Mouse (Mus musculus) cerebellum, adult 8-10 months (tissue): ENCODE measurements around the gene Uck2.

Experiments
- DNase-seq: peaks from one replicate; pipeline ENCODE4 v3.0.0; 2022

Gene Uck2

DNA sequence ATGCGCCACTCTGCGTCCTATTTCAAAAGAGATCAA, at the start of gene Uck2:
Uck2 (minus strand) TSS at position 1 of the 36 bp plus-strand sequence.
- no peak for DNase-seq

DNA sequence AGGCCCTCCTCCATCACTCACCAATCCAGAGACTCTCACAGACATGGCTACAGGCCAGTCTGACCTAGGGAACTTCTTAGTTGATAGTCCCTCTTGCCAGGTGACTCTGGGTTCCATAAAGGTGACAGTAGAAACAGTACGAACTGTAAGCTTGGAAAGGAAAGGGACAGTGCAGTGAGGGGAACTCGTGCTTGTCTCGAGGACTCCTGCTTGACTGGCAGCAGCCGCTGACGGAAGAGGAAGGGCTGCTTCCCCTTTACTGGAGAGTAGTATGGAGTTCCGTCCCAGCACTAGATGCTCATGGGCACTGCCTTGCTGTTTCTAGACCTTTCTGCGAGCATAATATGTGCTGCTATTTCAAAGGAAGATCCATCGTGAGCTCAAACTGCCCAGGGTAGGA, 46.0 kb upstream of the Uck2 start:
- DNase-seq, result no peak

DNA sequence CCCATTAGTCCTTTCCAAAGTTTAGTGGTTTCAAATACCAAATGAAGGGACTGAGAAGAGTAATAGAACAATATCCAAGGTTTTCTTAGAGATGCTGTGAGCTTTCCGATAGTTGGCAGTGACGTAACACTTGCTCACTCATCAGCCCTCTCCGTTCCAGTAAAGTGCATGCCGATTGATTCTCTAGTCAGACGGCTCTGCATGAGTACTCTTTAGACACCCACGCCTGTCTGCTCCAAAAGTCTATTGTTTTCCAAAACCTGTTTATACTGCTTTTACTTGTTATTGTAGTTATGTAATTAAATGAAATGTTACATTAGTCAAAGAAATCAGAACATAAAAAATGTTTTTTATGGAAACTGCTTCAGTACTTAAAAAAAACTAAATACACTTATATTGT, 43.7 kb upstream of the Uck2 start:
- DNase-seq, result no peak

DNA sequence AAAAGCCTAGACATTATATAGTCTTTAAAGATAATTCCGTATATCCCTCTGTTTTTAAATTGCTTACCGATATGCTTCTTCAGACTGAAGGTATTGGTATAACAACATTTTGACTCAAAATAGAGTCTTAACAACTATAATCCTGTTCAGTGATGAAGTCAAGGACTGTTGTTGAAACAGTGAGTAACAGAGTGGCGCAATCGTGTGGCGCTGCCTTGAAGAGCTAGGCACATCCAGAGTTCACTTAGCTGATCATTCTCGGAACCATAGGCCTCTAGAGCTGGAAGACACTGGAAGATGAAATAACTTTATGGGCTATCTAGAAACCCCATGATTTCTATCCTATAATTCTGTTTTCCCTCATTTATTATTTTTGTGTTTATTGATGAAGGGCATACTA, 36.6 kb upstream of the Uck2 start:
- DNase-seq, result no peak

DNA sequence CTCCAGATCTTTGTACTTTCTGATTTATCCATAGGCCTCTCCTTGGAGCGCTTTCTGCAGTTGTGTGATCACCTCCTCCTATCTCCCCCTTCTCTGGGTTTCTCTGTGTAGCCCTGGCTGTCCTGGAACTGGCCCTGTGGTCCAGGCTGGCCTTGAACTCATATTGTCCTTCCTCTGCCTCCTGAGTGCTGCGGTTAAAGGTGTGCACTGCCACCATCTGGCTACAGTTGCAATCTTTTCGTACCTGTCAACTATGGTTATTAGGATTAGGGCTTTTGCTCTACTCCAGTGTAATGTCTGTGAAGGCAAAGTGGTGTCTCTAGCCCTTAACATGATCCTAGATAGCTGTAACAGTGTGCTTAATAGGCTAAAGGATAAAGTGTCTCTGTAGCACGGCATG, 28.1 kb upstream of the Uck2 start:
- no peak for DNase-seq

DNA sequence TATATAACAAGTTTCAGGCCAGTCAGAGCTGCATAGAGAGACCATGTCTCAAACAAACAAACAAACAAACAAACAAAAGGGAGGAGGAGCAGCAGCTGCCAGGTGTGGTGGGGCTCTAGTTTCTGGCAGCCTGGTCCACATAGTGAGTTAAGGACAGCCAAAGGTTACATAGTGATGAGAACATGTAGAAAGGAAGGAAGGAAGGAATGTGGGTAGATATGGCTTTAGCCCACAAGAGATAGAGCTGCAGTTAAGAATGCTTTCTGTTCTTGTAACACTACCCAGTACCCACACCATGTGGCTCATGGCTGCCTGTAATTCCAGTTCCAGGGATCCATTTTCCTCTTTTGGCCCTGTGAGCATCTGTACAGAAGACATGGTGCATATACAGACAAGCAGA, 27.2 kb upstream of the Uck2 start:
- no peak for DNase-seq

DNA sequence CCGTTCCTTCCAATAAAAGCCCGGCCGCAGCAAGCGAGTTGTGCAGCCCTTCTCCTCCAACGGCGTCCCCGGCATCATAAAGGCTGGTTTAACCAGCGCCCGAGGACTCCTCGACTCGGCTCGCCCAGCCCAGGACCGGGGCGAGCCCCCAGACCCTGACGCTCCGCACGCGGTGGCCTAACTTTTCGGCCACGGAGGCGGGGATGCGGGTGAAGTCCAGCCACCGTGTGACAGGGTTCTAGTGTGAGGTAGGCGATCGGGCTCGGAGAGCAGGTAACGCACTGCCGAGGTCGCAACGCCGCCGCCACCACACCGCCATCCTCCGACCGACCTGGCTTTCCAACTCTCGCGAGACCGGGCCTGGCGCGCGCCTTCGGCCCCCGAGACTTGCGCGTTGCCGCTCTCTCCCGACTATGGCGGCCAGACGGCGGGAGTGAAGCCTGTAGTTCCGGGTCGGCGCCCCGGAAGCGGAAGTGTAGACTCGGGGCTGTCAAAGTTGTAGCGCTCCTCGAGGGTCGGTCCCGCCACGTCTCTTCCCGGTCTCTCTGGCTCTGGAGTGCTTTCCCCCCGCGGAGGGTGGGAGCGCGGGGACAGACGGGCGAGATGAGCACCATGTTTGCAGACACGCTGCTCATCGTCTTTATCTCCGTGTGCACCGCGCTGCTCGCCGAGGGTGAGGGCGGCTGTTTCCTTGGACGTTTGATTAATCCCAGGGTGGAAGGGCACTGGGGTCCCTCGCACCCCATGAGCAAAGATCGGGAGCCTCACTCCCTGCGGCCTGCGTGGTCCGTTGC, 23.3 kb upstream of the Uck2 start, which contains the start of gene Tmco1:
Tmco1 (plus strand) TSS at position 118 of the 794 bp plus-strand sequence.
- DNase-seq, result peak; percentile 98

DNA sequence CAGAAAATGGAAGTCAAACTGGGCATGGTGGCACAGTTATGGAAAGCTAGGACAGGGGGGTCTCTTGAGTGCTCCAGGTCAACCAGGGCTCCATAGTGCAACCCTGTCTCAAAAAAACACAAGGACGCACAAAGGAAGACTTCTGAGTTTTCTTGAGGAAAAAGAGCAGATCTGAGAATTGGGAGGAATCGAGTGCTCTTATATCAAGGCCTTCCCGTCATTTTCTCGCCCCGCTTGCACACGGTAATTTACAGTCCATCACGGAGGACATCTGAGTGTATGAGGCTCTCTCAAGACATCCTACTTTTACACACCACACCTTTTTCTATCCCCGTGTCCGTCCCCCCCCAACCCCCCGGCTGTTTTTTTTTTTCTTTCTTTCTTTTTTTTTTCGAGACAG, 22.6 kb upstream of the Uck2 start:
- DNase-seq, result peak; percentile 22

DNA sequence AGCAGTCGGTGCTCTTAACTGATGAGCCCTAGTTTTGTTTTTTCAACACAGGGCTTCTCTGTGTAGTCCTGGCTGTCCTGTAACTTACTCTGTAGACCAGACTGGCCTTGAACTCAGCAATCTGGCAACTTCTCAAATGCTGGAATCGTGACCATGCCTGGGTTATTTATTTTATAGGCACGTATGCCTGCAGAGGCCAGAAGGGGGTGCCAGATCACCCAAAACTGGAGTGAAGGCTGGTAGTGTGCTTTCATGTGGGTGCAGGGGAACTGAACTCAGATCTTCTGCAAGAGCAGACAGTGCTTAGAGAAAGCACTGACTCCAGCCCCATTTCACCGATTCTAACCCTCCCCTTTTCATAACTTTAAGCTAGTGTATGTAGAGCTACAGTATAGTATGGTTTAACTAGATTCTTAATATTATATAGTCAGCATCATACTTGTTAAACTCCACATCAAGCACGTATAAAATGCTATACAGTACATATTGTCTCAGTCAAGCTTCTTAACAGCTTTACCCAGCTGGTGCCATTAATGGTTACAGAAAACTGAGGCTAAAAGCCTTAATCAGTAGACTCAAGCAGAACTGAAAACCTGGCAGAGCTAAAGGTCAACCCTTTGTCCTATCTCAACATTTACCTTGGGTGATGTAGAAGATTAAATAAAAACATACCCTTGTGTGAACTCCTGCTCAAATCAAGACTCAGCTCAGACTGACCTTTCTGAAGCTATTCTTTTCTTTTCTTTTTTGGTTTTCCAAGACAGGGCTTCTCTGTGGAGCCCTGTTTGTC, 21.5 kb upstream of the Uck2 start:
- peak; percentile 28 for DNase-seq

DNA sequence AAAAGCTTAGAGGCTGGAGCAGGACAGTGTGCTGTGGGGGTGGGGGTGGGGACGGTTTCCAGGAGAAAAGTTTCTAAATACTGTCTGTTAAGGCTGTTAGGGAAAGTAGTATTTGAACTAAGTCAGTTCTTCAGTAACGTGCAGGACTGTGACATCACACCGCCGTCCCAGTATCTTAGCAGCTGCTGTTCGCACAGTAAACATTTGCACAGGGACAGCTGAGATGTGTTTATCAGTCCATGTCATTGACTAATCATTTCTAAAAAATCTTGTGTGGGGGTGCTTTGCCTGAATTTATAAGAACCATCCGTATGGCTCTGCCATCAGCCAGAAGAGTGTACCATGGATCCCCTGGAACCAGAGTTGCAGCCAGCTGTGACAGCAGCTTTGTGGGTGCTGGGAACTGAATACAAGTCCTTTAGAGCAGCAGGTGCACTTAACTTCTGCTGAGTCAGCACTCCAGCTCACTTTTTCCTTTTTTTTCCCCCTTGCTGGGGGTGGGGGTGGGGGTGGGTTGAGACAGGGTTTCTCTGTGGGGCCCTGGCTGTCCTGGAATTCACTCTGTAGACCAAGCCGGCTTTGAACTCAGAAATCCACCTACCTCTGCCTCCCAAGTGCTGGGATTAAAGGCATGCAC, 20.5 kb upstream of the Uck2 start:
- DNase-seq, result no peak

DNA sequence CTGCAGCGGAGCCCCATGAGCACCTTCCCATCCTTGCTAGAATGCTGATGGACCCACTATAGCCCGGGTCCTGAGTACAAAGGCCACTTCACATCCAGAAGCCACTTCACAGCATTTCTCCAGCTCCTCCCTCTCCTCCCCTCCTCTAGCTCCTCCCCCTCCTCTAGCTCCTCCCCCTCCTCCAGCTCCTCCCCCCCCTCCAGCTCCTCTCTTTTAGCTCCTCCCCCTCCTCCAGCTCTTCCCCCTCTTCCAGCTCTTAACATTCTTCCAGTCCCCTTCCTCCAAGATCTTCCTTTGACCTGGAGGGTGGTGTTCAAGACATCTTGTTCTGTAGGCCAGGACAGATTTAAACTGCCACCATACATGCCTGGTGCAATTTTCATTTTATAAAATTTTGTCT, 15.0 kb upstream of the Uck2 start:
- DNase-seq, result no peak

DNA sequence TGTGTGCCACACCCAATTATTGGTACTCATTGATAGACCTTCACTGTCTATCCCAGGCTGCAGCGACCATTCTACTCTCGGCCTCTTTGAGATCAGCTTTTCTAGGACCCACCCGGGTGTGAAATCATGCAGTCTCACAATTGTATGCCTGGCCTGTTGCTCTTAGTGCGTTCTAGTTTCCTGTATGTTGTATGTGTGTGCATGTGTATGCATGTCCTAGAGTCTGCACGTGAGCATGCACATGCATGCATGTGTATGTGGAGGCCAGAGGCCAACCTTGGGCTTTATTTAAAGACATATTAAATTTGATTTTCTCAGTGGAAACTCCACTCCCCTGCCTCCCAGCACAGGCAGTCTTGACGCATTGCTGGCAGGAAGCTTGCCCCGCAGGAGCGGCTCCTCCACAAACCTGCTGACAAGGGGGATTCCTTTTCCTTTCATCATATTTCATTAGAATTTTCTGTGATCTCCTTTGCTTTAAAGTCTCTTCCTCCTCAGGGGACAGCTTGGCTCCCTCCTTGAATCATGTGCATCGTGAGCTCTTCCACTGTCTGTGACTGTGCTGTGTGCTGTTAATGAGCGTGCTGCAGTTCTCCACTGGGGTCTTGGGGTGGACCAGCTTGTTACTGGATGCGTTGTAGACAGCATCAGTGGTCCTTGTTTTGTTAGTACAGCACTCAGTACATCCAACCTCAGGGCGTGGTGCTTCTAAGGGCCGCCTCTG, 10.7 kb upstream of the Uck2 start:
- DNase-seq, result no peak

DNA sequence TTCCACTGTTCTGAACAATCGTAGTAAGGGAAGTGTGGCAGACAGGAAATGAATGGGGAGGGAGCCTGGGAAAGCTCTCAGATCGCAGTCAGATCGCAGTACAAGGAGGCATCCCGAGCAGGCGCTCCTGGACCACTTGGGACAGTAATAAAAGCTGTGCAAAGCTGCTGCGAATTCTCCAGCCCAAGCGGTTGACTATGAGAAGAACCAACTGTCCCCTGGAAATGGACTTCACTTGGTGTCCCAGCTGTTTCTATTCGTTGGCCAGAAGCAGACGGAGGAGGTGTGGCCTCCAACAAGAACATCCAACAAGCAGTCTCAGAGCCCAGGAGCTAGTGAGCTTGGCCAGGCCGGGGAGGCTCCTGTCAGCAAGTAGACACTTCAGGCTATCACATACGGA, 7.3 kb upstream of the Uck2 start:
- no peak for DNase-seq

DNA sequence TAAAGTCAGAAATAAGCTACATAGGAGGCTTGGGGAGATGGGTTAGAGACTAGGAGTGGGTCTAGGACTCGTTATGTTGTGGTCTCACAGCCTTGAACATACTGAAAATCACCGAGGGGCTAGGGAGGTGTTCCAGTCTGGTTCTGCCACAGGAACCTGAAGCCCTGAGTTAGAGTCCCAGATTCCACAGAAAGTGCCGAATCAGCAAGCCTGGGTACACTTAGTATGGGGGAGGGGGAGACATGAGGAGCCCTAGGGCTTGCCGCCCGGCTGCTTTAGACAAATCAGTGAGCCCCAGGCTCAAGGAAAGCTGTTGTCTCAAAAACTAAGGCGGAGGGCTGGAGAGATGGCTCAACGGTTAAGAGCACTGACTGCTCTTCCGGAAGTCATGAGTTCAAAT, 6.5 kb upstream of the Uck2 start:
- DNase-seq, result no peak

DNA sequence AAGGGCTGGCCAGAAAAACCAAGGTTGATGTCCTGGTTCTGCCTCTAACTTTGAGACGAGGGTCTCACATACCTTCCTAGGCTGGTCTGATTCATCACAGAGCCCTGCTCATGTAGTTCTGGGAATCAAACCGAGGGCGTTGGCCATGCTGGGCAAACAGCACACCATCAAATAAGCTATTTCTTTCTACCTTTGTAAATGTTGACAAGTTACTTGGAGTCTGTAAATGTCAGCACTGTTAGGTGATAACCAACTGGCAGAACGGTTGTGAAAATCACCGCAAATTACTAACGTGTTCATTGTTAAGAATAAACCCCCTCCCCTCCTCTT, 5.1 kb upstream of the Uck2 start:
- DNase-seq, result no peak

DNA sequence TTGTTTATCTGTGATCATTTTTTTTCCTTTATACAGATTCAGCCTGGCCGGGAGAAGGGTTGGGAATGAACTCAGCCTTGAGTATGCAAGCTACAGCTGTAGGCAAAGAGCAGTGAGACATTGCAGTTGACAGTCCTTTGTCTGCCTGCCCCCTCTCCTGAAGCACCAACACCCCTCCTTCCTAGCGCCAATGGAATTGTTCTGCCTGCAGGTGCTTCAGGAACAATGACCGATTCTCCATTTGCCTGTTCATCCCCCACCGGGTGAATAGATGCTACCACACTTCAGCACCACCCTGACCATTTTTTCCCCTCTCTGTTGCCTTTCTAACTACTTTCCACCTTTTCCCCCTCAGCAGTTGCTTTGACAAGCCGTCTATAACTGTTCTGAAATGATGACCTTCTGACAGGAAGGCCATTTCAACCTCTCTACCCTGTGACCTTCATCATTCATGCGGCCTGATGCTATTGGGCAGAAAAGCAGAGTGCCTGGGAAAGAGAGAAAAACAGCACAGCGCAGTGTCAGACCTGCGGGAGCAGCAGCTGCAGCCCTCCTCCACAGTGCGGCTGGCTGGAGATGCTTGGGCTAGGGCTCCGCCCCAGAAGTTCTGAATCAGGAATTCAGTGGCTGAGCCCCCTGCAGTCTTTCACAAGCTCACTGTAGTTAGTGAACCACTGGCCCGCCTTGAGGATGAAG, 4.6 kb upstream of the Uck2 start:
- DNase-seq, result no peak

DNA sequence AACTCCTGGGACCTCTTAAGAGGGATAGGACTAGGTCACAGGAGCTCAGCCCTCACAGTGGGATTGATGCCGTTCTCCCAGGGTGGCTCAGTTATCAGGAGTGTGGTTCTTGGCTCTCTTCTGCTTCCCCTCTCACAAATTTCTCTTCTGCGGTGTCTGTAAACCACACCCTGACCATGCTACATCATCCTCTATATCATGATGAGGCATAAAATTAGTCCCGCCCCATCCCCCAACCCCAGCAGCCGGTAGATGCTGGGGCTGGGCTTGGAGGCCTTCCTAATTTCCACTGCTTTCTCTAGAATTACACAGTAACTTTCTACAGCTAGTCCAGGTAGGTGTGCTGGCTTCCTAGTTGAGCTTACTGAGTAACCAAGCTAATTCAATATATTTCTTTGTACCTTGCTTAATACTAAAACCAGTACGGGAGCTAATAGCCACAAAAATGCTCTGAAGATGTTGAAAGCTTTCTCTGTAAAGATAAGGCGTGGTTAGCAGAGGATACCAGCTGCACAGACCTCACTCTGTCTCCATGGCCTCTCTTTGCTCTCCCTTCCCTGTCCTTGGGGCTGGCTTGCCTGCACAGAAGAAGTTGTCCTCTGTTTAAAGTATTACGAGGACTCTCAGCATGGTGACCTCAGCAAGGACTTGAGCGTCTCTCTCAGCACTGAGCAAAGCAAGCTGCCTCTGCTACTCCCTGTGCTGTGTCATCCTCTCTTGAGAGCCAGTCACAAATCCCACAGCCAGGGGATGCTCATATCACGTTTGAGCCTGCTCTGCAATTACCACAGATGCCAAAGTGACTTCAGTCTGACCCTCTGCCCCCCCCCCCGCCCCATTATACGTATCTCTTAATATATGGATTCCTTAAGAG, 3.8 kb upstream of the Uck2 start:
- DNase-seq, result no peak

DNA sequence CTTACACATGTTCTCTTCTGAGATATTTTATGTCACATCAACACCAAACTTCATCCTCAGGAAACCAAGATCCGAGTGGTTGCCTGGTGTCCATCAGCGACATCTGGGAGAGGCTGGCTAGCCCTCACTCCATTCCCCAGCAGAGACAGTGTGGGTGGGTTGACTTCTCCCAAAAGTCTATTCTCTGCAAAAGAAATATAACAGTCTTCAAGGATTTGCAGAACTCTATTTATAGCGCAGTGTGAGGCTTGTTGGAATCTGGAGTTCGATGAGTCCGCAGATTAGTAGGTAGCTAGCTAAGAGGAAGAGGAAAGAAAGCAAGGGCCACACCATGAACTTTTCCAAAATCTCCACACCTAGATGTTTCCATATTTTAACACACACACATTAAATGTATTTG, 2.0 kb upstream of the Uck2 start:
- DNase-seq, result no peak

DNA sequence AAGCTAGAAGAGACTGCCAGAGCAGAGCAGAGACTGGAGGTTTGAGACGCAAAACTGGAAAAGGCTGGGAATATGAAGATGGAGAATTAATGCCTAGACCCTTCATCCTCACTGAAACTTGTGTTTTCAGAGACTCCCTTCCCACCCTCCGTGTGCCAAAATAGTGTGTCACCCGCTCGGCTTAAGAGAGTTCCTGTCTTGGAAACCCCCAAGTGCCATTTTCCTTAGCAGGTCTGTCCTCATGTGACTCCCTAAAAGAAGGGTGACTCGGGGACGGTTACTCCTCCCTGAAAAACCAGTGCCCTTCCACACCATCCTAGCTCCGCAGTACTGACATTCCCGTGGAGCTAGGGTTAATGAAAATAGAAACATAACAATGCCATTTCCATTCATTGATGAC, 236 bp upstream of the Uck2 start:
- no peak for DNase-seq

DNA sequence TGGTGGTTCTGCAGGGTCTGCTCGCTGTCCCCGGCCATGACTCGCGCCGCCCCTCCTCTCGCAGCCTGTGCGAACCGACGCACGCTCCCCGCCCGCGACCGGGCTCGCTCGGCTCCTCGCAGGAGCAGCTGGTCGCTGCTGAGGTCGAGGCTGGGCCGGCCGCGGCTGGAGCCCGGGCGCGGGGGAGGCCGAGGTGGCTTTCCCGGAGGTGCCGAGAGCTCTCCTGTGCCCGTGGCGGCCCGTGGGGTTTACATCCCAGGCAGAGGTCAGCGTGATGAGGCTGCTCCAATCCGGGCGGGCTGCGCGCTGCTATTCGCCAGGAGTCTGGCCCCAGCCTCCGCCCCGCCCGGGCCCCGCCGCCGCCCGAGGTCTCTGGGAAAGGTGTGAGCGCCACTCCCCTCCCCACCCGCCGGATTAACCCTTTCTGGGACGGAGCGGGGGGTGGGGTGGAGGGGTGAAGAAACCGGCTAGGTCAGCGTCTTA, 242 bp downstream of the Uck2 start:
- DNase-seq, result peak; percentile 91

DNA sequence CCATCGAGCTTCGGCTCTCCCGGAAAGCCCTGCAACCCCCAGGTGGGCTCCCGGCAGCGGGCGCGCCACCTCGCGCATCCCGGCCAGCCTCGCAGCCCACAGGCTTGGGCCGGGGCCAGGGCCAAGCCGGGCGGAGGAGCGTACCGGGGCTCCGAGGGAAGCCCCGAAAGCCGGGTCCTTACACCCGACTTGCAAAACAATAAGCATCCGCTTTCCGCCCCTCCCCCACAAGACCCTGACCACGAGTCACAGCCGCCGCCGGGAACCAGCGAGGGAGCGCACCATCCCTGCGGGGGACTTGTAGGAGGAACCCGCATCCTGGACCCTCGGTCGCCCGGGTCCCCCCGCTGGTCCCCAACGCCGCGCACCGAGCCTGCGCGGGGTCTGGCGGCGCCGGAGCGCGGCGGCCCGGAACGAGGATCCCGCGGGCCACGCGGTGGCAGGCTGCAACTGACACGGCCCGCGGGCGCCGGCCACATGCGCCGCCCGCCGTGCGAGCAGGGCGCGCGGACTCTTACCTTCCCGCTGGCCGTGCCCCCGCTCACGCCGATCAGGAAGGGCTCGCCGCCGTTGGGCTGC, 773 bp downstream of the Uck2 start:
- DNase-seq, result peak; percentile 66
